Mouse (Mus musculus) right cerebral cortex, postnatal 25 days (tissue): ENCODE measurements at regions not wholly inside any gene's neighbourhood (a gene's known extent, or its start where the extent isn't known, plus 50 kb on each side); places are given as distances from the start of the nearest gene placed in this dataset.
A peak's percentile ranks its signal among the peaks of the same experiment; 100 is the strongest.

Experiments used
- DNase-seq: peaks from one replicate; pipeline ENCODE4 v3.0.0; 2022

DNA sequence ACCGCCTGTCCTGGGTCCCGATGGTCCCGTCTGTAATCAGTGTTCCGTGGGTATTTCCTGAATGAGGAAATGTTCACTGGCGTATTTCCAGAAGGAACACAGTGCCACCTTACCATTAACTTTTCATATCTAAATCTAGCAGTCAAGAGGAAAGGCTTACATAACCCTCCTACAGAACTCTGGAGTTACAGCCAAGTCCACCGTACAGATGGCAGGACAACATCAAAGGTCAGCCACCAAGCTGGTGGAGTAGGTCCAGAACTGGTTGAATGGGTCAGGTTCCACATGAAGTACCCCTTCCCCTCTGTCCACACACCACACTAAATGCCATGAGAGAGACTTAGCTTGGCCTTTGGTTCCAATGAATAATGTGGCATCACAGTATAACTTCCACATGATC lies 139.7 kb downstream of the Barhl2 start:
- no peak for DNase-seq

DNA sequence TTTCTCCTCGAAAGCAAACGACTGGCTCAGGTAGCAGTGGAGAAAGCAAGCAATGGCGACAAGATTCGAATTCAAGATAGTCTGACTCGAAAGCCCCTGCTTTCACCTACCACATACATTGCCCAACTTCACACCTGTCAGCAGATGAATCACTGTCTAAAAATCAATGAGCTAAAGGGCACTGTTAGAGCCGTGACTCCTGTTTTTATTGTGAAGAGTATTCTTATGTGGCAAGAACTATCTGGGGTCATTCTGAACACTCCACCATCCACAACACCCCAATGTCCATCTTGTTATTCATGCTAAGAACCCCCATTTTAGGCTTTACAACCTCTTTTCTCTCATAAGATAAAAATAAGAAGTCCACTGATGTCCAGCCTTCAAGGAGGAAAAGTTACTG lies 144.1 kb downstream of the Barhl2 start:
- no peak for DNase-seq

DNA sequence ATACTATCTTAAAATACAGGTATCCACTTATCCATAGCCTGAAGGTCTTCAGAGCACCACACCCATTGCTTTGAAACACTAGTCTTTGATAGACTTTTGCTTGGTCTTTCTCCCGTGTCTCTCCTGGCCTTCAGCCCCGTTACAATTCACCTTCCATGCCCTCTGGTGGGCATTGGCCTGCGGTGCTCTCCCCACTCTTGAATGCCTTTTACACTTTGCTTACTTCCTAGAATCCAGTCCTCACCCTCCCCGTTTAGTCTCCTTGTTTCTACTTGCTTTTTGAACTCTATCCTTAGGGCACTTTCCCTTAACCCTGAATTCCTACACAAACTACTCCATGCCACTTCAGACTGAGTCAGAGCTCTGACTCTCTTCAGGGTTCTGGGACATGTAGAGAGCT lies 156.6 kb downstream of the Barhl2 start:
- DNase-seq, result no peak

DNA sequence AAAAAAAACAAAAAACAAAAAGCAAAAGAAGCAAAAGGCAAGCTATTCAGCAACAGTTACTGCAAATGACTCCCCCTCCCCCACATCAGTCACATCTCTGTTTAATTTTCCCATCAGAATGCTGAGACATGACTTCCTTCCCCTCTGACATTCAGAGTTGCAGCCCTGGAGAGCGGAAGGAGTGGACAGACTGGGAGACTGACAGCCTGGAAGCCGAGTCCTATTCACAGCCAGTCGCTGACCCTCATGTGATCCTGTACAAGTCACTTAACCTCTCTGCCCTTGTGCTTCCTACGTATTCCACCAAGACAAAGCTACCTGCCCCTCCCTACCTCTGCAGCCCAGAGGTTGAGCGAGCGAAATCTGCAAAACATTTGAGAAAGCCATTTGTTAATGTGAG lies 161.2 kb downstream of the Barhl2 start:
- no peak for DNase-seq

DNA sequence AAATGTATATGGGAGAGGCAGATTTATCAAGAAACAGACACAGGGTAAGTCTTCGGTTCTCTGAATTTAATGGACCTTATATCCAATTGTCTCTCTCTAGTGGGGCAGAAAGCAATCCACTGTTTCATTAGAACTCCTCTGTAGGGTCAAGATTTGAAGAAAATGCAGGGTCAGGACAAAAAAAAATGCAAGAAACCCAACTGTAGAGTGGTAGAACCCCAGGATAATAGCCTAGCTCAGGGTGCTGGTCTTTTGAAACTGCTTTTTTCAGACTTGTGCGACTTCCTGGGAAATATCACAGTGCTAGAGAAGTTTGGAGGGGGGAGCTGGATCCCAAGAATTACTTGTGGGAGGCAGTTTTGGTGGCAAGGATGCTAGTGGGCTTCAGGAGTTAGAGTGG lies 162.0 kb downstream of the Barhl2 start:
- DNase-seq, result no peak

DNA sequence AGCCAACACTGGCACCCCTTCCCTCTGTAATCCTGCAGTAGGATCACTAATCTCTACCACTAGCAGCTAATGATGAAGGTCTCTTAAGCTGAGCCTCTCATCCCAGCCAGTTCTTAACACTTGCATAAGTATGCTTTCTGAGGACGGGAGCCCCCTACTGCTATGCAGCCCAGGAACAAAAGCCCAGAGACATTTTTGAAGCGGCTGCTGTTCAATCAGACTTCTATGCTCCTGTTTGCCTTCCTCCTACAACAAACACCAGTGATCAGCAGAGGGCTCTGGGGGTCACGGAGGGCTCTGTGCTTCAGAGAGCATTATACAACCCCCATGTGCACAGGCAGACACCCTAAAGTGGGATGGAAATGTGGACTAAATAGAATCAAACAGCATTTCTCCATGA lies 162.4 kb downstream of the Barhl2 start:
- no peak for DNase-seq

DNA sequence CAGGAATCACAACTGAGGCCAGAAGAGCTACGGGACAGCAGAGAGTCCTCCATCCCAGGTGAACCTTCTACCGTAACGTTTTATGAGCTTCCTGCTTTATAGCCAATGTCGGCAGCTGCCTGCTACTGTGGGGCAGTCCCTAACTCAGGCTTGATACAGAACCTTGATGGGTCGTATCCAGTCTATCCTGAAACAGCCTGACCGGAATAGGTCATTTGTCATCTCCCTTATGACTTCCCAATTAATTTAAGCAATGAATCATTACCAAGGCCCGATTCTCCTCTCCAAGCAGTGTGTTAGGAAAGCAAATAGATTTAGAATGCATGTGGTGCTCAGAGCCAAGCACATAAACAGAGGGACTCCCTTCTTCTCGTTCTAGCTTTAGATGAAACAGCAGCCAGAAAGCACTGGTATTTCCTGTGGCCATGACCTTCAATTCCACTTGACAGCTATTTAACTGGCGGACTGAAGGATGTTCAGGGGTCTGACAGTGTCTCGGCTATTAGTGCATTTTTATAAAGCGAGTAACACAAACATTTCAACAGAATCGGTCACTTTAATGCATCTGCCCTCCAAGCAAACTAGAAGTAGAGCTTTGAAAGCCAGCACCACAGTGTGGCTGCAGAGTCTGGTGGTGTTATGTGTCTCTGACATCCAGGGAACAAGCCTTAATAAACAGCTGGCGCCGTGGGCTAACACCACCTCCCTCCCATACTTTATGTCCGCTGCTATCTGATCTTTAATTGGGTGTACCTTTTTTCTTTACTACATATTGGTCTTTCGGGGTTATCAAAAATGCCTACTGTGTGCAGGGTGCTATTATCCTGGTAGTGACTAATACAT lies 165.4 kb downstream of the Barhl2 start:
- no peak for DNase-seq

DNA sequence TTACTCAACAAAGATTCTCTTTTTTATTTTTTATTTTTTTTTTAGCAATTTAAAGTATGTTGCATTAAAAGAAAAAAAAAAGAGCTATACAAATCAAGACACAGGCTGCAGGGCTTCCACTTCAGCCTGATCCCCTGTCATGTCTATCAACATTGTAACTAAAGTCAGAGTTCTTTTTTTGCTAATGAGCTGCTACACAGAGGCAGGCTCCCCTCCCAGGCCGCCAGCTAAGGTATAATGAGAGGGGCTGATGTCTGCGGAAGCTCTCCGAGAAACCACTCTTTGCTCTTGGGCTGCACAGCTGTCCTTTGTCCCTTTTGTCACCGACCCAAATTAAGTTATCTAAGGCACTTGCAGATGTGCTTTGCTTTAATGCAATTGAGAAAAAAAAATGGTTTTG lies 172.8 kb downstream of the Barhl2 start:
- no peak for DNase-seq

DNA sequence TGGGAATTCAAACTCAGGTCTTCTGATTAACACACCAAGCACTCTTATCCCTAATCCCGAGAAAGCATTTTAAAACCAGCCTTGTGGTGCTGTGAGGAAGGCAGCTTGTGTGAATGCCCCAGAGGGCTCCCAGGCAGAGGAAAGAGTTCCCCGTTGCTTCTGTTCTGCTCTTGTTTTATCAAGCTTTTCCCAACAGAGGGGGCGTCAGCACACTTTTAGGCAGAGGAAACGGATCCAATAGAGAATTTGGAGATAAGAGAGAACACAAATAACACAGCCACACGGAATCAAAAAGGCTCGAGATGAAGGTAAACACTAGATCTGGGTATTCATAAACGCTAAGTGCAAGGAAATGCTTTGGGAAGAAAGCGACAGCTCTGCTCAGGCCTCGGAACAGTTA lies 173.2 kb downstream of the Barhl2 start:
- DNase-seq, result no peak

DNA sequence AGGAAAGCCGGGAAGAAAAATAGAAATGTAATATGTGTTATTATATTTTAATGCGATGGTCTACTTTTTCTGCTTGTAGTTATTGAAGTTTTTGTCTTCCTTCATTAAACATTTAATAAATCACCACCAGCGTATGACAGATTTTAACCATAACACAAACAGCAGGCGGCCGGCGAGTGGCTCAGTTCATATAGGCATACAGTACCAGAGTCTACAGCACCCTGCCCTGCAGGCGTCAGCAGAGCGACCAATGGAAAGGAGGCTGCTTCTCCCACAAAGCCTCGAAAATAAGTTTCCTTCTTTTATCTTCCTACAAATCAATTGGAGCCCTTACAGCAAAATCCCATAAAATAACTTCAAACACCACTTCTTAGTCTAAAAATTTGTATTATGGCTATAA lies 175.3 kb downstream of the Barhl2 start:
- DNase-seq, result no peak

DNA sequence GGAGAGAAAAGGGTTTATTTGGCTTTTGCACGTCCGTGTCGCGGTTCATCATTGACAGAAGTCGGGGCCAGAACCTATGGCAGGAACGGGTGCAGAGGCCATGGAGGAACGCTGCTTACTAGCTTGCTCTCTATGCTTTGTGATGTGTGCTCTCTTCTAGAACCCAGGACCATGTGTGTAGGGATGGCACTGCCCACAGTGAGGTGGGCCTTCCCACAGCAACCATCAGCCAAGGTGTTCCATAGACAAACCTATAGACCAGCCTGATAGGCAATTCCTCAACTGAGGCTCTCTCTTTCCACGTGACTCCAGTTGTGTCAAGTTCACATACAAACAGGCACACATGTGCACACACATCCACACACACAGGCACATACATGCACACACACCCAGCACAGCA lies 180.2 kb downstream of the Barhl2 start:
- DNase-seq, result no peak

DNA sequence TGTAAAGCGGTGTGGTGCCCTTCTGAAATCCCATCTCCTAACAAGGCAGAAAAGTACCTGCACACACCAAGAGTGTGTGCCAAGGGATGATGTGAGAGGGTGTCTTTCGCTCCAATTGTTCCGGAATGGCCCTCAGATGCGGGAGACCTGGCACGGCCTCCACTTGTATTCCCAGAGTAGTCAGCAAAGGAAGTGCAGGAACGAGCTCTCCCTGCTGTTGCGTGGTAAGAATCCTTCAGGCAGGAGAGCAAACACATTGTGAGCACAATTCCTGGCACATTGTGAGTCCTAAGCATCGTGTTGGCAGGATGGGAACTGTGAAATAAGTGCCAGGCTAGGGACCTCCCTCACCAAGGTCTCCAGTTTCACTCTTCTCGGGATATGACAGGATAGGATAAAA lies 180.7 kb downstream of the Barhl2 start:
- no peak for DNase-seq

DNA sequence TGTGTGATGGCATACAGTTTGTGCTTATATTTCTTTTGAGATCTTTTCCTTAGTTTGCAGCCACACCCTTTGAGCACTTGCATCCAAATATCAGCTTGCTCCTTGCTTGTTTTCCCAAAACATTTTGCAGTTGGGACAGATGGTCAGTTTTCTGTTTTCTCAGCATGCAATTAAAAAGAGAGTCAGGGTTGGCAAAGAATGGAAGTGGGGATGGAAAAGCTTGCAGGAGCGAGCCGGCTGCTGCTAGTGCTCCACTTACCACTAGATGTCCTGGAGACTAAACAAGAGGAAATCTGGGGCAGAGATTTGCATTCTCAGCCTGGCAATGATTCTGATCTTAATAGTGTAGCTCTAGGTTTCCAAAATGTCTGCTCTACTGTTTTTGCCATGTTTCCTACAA lies 181.8 kb downstream of the Barhl2 start:
- DNase-seq, result peak; percentile 16

DNA sequence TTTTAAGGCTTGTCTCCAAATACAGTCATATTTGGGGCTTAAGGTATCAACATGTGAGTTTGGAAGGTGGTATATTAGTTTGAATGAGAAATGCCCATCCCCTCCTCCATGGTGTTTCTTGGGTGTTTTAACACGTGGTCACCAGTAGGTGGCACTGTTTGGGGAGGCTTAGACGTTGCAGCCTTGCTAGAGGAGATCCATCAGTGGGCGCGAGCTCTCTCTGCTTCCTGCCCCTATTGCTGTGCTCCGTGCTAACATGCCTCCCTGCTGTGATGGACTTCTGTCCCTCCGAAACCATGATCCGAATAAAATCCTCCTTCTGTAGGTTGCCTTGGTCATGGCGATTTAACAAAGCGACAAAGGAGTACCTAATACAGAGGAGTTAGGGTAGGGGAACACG lies 183.3 kb downstream of the Barhl2 start:
- no peak for DNase-seq

DNA sequence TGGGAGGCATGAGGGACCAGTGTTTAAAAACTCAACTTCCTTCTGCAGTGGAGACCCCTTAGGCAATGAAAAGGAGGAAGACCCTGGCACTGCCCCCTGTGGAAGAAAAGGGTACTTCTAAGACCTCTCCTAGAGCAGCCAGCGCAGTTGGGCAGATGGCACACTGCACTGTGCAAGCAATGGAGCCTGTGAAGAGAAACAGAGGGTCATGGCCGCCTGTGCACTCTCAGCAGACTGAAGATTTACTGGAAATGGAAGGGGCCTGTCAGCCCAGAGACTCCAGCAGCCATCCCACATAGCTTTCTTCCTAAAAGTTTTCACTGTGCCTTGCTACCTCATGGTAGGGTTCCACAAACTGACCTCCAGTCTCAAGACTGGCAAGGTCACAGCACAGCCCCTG lies 193.4 kb downstream of the Barhl2 start:
- no peak for DNase-seq

DNA sequence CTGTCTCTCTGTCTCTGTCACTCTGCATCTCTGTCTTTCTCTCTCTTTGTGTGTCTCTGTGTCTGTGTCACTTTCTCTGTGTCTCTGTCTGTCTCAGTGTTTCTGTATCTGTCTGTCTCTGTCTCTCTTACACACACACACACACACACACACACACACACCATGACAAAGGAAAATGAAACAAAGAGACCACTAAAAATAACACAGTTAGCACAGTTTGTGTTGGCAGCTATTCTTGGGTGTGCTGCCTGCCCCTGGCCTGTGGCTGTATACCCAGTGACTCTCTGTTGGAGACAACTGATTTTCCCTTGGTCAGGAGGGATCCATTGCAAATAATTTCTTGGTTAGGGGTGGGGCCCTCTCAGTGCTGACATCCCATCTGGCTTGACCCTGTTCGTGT lies 200.8 kb downstream of the Barhl2 start:
- no peak for DNase-seq

DNA sequence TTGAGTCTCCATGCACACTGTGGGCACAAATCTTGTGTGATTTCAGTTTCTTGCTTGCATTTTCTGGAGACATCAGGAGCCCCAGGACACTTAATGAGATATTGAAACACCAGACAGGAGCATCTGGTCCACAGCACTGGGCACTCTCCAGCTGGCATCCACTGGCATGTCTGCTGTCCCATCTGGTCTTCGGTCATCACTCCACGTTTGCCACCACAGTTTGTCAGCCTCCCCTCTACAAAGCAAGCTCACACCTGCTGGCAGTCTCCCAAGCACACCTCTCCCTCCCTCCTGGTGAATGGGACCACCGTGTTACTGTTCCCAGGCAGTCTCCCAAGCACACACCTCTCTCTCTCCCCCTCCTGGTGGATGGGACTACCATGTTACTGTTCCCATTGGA lies 228.8 kb downstream of the Barhl2 start:
- DNase-seq, result no peak

DNA sequence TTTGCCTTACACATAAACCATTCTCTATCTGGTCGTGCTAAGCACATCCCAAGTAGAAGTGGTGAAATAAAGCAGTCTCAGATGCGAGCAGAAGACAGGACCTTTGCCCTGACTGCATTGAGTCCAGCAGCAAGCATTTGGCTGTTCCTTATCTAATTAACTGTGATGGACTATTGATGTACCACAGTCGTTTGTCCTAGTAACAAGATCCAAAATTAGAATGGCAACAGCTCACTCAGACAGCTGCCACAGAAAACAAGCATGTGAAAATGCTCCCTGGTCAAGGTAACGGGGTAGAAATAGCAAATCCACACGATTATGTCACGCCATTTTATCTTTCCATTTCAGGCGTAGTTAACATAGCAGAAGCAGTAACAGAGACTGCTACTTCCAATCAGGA lies 233.8 kb downstream of the Barhl2 start:
- no peak for DNase-seq

DNA sequence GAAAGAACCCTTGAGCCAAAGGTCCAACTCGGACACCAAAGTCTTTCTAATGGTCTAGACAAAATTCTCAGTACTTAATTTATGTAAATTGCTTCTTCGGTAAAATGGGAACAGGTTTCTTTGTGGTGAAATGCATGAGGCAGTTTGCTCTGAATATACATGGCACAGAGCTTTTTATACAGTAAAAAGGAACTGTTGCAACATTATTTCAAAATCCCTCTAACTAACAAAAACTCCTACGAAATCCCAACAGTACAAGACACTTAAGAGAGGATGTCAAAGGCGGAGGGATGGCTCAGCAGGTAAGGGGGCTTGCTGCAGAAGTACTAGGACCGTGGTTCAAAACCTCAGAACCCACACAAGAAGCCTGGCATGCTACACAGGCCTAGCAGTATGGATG lies 248.4 kb downstream of the Barhl2 start:
- no peak for DNase-seq

DNA sequence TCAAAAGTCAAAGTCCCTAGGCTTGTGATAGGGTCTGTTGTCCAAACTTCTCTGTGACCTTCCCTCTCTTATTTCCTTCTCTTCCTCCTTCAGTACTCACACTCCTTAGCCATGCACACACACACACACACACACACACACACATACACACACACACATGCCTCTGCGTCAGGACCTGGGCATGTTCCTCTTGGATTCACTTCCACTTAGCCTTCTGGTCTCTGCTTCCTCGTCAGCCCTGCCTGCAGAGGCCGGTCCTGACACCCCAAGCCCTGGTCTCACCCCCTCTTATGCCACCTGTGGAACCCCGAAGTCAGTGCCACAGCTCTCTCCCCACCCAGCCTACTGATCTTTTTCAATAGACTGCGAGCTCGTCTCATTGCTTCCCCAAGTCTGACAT lies 250.3 kb downstream of the Barhl2 start:
- DNase-seq, result no peak

DNA sequence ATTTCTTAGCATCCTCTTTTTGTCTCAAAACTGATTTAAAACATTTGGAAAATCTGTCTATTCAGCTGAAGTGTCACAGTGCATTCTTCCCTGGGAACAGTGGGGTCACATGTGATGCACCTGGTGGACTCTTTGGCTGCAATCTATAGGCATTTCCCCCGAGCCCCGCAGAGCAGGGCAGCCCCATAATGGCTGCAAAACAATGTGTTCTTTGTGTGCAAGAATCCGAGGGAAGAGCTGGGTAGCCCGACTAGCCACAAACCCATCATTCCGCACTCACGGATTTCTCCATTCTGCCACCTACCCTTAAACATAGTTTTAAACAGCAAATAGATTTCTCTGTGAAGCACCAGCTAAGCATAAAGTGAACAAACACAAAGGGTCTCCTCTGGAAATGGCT lies 252.2 kb downstream of the Barhl2 start:
- DNase-seq, result no peak

DNA sequence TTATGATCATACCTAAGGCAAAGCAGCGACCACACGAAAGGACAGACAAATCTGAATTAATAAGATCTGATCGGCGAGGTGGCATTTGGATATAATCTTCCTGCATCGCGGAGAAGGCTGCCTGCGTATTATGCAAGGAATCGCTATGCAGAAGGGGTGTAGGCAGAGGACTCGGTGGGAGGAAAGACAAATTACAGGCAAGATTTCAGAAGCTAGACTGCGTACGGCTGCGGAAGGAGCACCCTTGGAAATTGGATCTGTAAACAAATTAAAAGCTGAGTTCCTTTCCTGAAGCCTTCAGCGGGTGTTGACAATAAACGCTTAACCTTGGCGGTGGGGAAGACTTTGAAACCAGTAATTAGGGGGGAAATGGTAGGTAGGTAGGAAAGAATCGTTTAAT lies 257.3 kb downstream of the Barhl2 start:
- DNase-seq, result peak; percentile 30

DNA sequence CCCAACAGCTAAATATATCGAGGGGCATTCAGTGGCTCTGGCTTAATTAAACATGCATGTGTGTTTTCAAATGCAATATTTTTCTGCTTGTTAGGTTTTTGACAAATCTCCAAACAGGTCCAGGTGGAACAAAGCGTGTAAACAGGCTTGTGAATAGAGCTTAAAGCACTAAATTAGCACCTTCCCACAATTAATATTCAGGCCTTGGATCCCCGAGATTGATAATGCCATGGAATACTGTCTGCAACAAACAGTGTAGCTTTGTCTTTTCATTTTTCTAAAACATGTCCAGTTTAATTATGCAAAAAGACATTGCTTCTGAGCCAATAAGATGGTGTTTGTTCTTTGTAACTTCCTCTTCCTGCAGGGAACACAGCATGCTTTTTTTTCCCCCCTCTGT lies 258.9 kb downstream of the Barhl2 start:
- DNase-seq, result no peak

DNA sequence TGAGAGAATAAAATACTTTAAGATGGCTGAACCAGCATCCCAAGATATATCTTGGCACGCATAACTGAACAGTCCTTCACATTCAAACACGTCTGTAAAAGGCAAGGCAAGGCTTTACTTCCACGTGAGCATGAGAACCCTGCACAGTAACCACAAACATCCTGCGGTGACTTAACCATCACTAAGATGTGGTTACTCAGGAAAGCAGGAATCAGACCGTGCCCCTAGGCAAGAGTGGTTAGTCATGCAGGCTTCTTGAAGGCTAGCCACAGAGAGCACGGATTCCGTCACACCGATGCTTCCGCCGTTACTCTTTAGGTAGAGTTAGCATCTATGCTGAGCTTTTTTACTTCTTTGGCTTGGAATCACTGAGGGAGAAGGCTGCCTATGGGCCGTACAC lies 266.8 kb downstream of the Barhl2 start:
- no peak for DNase-seq

DNA sequence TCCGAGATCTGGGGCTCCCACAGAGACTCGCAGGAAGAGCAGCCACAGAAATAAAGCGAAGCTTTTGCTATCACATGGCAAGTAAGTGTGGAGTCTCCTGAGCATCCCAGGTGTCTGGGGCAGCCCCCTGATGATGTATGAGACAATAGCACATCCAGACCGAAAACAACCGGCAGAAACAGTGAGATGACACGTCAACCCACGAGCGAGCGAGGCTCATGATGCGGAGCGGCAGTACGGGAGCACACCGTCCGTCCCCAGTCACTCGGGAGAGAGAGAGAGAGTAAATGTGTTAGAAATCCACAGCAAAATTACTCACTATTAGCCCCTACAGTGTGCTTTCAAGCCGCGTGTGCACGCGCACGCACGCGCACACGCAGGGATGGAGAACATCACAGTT lies 276.2 kb downstream of the Barhl2 start:
- no peak for DNase-seq

DNA sequence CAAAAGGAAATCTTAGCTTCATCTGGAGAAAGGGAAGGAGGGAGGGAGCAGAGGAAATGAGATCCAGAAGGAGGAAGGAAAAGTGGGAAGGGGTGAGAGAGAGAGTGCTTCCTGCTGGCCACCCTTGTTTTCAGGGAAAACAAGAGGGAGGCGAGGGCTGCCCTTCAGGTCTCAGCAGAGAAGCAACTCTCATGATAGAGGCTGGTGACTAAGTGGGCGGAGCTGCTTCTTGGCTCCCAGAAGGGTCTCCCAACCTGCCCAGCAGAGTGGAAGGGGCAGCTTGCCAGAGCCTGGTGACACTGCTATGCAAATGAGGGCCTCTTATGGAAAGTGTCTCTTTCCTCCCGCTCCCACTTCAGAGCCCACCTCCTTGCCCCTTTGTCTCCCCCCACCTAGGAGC lies 285.8 kb downstream of the Barhl2 start:
- no peak for DNase-seq
